Mouse (Mus musculus): Measurements from ENCODE around the gene Klra10.
"Not testable (repeated sequence)": the region's sequence is repeated elsewhere in the genome, so short reads cannot be mapped to it uniquely, and the experiment has no call there.

Klra10 gene

GRCm38 (mm10) chr6:130281828-130282227, at the start of gene Klra10:
TSS of gene Klra10 (minus strand) at chr6:130281928.
- DNase-seq (ENCODE audit: low spot score) = not testable (repeated sequence)

GRCm38 (mm10) chr6:130287984-130288649, 6.4 kb upstream of the Klra10 start:
- DNase-seq (ENCODE audit: low spot score) = no peak

- no peak for DNase-seq (ENCODE audit: low spot score)
Measured at GRCm38 (mm10) chr6:130255326-130255725, 26.4 kb downstream of the Klra10 start.

- DNase-seq (ENCODE audit: low spot score) = no peak
Measured at GRCm38 (mm10) chr6:130237536-130237935, 44.2 kb downstream of the Klra10 start.

GRCm38 (mm10) chr6:130236635-130237034, 45.1 kb downstream of the Klra10 start:
- DNase-seq (ENCODE audit: low spot score) = no peak

- no peak for DNase-seq (ENCODE audit: low spot score)
Measured at GRCm38 (mm10) chr6:130233222-130233621, 48.5 kb downstream of the Klra10 start, which contains the start of gene Klra7. TSS of gene Klra7 (minus strand) at chr6:130233322.

Measured in ovary, postnatal 14 days (tissue).